Mouse (Mus musculus) erythroblast, adult 5-6 weeks (primary cell): ENCODE data around the gene Stard13. TPM values are rescaled to one million over a fixed set of nuclear protein-coding genes. Genes with fewer than 3 reads are reported as not detected.

Source experiments
- ATAC-seq: replicated peaks from 2 replicates; pipeline ENCODE4 v1.8.0; 2016; ENCODE audit warnings: moderate number of reproducible peaks, mild to moderate bottlenecking, moderate TSS enrichment, inconsistent platforms; ENCODE audit not compliant: poor library complexity, low FRiP score, severe bottlenecking
- total RNA-seq, 2 experiments: library from RNA; stranded (forward) in 1 of 2; stranded (reverse) in 1 of 2; fragments of 150-400 nt in 1 of 2; fragments of 200-764, 138-1000 nt in 1 of 2; gene quantifications; 2 replicates each; pipeline versions ENCODE4 v1.2.3 to v1.2.4; 2015 to 2017; ENCODE audit warnings: low replicate concordance in 2 of 2

Gene Stard13
- total RNA-seq, 2 experiments from 2014 or later = not detected

DNA sequence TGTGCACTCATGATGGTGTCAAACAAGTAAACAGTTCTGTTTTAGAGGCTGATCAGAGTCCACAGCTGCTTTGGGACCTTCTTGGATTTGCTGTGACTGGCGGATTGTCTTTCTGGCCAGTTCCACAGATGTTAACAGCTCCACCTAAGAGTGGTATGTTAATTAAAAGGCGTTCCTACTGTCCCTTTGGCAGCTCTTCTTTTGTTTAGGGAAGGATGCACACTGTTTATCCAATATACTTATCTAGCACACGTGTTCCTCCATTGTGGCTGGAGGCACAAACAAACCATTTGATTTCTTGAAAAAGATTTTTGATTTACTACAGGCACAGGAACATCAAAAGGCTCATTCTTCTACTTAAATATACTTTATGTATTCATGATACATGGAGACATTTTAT lies 156.7 kb downstream of the Stard13 start:
- ATAC-seq = no peak

DNA sequence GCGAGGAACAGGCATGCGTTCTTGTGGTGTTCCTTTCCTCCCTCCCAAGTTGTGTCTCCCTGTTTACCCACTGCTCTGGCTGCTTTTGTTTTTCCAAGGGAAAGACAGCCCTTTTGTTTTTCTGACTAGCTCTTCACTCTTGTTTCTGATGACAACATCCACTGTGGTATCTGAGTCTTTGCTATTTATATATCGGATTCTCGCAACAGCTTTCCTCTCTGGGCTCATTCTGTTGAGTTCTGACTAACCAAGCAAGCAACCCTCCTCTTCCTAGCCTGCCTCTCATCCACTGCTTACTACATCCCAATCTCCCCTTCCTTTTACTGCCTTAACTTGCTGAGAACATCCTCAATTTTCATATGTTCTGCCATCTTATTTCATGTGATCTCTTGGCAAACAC lies 159.4 kb downstream of the Stard13 start:
- no peak for ATAC-seq

DNA sequence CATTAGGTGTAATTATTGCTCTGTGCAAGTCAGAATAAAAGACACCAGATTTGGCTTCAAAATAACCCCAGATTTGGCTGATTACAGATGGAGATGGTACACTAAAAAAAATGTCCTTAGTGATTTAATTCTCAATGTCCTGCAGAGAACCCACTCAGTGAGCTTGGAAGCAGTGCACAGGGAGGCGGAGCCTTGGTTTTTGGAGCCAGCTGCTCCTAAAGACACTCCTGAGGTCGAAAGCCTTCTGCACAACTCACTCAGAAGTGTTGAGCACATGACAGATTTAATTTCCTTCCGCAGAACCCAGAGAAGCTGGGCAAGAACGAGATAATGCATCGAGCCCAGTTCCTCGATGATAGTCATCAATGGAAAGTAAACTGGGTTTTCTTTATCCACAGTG lies 162.2 kb downstream of the Stard13 start:
- no peak for ATAC-seq

DNA sequence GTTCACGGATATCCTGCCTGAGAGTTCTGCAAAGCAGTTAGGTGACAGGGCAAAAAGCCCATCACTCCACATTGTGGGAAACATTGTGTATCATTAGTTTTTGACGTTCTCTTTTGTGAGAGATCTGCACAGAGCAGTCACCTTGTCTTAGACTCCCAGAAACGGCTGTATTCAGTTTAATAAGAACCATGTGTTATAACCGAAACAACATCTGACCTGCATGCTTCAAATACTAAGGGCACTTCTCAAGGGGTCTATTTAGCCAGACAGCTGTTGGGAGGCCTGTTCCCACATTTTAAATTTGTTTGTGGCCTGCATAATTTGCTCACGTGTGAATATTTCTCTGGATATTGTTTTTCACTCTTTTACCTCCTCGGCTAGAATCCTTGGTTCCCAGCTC lies 162.7 kb downstream of the Stard13 start:
- no peak for ATAC-seq

DNA sequence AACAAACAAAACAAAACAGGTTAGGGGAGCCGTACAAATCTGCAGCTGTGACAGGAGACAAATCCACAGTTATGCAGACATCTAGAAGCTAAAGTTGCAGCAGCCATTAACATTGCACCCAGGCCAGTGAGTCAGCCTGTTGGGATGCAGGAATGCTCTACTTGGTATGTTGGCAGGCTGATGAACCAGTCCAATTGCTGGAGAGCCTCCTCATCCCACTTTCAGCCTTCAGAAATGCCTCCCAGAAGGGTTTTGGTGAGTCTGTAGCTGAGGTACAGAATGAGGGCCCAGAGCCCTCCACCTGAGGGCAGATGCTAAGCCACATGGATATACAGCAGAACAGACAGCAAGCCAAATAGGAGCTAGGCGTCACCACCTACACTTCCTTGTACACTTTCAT lies 164.1 kb downstream of the Stard13 start:
- ATAC-seq = no peak

DNA sequence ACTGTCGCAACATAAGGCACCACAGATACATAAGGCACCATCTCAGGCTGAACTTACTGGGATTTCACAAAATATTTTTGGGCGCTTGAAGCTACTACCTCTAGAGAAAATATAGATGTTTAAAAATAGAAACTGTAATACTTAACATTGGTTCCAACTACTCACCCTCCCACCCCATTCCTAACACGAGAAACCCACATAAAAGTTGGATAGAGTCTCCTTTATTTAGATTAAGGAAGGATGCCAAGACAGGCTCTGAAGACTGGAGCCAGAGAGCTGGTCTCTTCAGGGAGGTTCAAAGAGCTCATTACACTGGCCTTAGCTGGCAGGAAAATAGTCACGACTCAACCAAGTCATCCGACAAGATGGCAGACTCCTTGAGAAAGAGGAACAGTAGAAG lies 167.6 kb downstream of the Stard13 start:
- ATAC-seq = no peak

DNA sequence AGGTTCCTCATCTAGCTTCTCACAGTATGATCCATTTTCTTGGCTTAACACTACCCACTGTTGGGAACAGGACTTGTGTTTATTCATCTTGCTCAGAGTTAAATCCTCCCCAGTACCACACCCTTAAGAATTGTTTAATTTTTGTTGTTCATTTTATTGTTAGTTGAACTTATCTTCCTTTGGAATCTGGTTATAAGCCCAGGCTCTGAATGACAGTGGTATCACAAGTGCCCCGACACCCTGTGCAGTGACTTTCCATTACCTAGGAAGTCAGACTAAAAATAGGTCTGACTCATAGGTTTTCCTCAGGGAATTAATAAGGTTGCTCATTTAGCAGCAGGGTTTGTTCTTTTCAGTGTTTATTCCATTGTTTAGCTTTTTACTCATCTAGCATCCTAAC lies 168.4 kb downstream of the Stard13 start:
- ATAC-seq = no peak

DNA sequence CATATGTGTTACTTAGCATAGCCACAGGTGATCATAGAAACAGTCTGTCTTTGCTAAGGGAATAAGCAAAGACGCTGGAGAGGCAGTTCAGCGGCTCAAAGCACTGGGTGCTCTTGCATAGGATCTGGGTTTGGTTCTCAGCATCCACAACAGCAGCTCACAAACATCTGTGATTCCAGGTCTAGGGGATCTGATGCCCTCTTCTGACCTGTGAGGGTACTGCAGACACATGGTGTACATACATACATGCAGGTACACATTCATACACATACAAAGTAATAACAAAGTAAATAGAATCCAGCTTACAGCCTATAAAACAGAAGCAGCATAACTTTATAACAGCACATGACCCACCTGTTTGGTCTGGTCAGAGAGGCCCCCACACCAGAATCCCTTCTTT lies 171.7 kb downstream of the Stard13 start:
- ATAC-seq = no peak

DNA sequence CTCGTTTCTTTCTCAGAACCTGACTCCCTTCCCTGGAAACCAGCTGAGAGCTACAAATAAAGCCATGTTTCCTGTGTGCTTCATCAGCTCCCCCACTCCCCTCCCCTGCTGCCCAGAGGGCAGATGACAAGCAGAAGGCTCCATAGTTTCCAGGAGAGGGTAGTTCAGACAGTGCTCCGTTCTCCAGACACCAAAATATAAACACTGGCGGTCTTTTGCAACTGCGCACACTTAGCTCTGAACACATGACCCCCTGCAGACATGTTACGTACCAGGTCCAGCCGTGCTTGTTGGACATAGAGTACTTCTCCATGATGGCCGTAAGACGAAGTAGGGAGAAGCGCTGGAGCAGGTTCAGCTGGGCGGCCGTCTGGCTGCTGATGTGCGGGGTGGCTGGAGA lies 173.2 kb downstream of the Stard13 start:
- ATAC-seq = no peak

DNA sequence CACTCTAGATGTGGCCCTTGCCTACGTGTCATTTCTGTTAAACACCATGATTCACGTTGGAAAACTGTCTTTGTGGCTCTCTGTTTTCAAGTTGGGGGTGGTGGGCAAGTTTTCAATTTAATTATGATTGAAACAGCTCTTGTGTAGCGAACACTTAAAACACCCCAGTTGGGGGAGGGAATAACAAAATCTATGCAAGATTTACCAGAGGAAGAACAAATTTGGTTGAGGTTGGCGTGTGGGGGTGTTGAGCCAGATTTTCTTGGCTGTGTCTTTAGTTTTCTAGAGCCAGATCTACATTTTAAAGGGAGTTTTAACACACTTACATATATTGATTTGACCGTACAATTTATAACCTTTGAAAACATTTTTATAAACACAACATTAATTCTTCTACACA lies 173.9 kb downstream of the Stard13 start:
- ATAC-seq = no peak

DNA sequence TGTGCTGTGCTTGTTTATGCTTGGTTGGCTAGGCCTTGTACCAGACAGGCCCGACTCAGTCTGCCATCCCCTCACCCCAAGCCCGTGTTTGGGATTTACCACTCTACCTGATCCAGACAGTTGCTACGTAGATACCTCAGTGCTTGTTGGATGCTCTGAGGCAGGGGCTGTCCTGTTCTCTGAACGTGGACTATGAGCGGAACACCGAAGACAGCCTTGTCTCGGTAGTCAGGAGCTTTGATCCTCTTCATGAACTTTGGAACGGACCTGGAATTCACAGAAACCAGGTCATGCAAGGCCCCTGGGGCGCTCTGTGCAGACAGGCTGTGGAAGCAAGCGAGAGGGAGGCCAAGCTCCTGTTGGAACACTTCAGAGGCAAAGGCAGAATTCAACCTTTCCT lies 174.3 kb downstream of the Stard13 start:
- ATAC-seq = no peak

DNA sequence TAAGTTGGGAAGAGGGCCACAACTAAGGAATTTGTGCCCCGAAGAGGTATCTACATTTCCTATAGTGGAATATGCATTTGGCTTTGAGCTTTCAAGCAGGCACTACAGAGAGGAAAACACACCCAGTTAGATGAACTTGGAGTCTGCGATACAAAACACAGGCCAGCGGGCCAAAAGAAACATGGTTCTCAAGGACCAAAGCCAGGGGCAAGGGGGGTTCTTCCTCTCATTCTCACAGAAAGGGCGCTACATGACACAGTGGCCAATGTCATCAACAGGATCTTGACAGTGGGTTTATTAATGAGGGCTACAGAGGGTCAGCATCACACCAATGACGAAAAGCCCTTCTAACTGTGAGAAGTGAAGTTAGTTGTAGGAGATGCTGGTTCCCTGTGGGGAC lies 175.9 kb downstream of the Stard13 start:
- no peak for ATAC-seq

DNA sequence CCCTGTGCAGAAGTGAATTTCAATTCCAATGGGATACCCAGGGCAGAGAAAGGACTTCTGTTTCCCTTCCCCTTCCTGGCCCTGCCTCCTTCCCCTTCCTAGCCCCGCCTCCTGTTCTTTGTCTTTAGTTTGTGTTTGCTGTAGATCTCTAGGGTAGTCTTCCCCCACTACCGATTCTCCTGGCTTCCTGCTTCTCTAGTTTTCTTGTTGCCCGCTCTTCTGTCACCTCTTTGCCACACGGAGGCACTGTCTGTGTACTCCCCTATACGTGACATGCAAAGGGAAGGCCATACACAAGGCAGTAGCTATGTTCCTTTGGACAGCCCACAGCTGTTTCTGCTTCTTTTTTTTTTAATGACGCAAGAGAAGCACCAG lies 176.7 kb downstream of the Stard13 start:
- ATAC-seq = no peak

DNA sequence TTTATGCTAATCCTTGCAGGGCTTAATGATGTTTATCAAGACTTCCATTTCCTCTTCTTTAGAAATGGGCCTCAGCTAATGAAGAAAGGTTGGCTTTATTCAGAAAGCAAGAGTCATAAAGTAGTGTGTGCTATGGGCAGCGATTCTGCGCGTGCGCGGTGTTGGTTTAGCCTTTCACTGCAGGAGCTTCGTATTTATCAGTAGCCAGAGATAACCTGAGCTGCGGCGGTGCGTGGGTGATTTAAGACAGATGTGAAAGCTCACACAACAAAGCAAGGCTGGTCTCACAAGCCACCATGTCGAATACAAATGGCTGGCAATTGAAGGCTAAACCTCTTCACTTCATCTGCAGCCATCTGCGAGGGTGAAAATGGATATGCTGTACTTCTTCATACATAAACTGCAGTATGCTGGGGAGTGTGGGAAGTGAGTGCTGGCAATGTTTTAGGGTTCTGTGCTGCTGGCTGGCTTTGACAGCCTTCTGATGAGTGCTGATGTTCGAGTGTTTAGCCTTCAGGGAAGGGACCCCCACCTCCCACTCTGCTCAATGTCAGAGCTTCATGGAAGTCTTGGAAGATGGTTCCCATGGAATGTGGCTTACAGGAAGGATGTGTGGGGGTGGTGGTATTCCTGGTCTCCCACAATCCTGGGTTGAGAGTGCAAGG lies 177.2 kb downstream of the Stard13 start:
- ATAC-seq = no peak

DNA sequence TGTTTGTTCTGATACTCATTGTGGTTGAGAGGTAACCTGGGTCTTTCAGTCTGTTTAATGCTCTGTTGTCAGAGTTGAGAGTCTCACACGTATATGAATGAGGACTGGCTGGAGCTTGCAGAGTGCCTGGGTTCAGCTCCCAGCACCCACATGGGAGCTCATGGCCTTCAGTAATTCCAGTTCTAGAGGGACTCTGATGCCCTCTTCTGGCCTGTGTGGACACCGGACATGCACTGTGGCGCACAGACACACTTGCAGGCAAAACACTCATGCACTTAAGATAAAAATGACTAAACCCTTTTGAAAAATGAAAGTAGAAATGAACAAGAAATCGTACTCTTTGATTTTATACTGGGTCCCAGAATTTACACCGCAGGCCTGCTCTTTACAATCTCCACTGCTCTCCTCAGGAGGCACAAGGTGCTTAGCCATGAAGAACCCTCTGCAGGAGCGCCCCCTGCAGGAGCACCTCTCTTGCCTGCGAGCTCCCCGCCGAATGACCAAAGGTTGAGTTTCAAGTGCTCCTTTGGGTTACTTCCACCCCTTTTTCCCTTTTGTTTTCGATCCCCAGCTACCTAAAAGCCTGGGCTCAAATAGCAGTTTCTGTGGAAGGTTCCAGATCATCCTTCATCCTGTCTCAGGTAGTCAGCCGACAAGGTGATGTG lies 178.1 kb downstream of the Stard13 start:
- no peak for ATAC-seq

DNA sequence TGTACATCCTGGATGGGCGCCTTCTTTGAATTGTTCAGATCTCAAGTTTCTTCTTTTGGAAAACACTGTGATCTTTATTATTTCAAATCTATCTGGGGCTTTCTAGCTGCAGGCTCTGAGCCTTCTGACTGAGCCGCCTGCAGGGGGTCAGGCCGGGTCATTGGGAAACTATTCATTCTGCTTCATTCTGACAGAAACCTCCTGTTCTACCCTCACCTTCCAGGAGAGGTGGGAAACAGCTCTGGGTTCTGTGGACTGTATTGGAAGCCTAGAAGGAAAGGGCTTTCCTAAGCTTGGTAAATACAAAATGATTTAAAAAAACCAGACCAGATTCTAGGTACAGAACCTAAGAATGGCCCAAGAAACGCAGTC lies 178.9 kb downstream of the Stard13 start:
- ATAC-seq = no peak

DNA sequence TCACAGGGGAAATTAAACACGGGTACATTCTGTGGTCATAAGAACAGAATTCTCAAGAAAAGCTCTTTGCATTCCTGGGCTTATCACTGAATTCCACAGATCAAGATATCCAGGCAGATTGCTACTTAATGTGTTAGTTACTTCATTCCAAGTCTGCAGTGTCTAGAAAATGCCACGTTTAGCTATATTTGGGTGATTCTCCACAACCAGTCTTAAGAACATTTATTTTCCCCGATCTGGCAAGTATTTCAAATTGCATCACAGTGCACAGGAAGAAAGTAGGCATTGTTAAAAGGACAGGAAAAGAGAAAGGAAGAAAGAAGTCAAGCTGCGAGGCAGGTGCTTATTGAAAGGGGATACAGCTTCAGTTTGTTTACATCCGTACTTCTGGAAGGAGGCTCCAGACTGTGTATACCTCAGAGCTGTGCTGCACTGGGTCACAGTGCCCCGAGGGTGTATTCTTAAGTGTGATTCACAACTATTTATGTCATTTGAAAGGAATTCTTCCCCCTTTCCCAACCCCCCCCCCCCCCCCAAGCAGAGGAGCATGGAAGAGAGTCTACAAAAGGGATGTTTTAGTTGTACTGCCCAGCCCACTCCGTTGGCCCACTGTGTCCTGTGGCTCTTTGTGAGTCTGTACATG lies 179.4 kb downstream of the Stard13 start:
- no peak for ATAC-seq

DNA sequence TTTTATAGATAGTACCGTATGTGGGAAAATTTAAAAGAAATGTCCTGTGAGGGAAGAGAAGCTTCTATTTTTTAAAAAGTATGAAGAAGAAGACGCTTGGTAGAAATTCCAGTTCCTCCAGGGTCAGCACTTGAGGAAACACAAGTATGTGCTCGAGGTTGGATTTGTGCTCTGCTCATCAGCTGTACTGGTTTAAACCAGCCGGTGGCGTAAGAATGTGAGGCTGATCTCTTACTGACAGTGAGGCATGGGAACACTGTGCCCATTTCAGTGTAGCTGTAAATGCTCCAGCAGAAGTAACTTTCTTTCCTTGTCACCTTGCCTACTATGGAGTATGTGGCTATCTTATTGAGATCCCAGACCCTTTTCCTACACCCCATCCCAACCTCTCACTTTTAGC lies 180.4 kb downstream of the Stard13 start:
- ATAC-seq = no peak

DNA sequence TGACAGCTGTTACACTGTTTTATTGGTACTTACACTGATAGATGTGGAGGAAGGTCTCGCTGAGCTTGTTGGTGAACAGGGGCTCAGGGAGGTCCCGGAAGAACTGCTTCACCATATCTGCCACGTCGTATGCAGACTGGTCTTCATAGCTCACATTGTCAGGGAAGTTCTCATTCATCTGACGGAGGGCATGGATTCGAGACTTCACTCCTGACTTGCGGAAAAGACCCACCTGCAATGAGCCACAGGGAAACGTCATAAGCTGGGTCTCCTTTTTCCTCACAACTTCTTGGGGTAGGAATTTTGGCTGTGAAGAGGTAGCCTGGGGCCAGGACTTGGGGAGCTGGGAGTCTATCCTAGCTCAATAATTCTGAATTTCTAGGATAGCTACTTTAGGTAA lies 181.3 kb downstream of the Stard13 start:
- no peak for ATAC-seq

DNA sequence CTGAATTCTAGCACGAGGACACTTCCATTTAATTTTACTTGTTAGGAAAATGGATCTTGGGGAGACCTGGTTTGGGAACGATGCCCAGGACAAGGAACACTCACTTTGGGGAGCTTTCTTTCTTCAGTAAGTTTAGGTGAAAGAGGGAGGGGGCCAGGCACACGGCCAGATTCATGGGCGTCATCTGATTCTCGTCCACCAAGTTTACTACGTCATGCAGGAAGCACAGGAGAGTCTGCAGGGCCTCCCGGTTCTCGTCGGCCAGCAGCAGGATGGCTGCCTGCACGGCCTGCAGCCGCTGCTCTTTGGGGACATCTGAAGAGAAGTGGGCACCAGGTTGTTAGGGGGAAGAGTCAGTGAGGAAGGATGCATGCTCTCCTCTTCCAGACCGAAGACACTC lies 186.1 kb downstream of the Stard13 start:
- ATAC-seq = no peak

DNA sequence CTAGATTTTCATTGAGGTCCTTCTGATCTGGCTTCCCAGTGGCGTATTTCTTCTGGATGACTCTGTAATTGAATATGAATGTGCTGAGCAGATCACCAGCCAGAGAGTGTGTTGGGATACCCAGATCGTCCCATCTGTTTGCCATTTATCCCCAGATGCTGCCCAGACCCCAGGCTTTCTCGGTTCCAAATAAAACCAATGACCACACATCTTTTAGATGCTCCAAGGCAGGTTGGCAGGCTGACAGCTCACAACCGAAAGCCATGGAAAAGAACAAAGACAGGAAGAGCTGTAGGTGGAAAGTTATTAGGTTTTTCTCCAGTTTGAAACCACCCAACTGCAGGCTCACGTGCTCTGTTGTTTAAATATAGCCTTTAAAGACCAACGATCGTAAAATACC lies 186.7 kb downstream of the Stard13 start:
- ATAC-seq = no peak

DNA sequence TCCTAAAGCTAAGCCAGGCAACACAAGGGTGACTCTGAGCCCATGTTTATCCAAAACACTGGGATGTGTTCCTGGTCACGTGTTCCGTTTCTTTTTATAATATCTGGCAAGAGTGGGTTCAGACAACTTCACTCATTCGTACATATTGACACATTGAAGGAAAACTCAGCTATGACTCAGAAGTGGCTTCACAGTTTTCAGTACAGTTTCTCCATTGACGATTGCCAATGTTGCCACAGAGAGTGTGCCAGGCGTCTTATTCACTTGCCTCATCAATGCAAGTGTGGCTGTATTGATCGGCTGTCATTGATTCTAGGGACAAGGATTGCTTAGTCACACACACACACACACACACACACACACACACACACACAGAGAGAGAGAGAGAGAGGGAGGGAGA lies 187.5 kb downstream of the Stard13 start:
- ATAC-seq = no peak
